Mouse (Mus musculus): ENCODE results near the gene Rhog. TPM values are rescaled to one million over a fixed set of nuclear protein-coding genes. Genes with fewer than 3 reads are reported as not detected.
A peak's percentile ranks its signal among the peaks of the same experiment; 100 is the strongest.

Rhog gene
- total RNA-seq, 2 experiments from 2014 or later = 44.7 to 208 TPM

DNA sequence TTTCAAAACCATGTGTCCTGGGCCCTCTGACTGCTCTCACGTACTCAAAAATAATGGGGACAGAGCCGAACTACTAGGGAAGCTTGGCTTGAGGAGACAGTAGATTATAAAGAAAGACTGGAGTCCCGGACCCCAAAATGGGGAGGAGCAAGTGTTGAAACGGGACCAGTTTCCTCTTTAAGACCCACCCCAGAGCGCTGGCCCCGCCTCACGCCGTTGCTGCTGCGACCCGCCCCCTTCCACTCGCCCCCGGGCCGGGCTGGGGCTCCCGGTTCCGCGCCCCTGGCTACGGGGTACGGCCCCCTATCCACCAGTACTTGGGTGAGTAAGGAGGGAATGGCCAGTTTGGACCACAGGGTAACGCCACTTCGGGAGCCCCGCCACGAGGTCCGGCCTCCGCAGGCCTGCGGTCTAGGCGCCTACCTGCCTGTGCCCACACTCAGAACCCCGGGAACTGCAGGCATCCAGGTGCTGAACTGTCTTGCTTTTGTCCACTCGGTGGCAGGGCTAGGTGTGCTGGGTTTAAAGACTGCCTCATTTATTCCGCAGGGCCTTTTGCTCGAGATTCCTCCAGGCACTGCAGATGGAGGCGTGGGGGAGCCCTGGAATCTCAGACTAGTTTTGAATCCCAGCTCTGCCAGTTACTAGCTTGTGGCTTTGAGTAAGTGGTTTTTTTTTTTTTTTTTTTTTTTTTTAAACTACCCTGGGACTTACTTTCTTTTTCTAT is 32.9 kb downstream of the Rhog start:
- peak; percentile 87 for ATAC-seq (replicated peaks; ENCODE audit: poor library complexity)

DNA sequence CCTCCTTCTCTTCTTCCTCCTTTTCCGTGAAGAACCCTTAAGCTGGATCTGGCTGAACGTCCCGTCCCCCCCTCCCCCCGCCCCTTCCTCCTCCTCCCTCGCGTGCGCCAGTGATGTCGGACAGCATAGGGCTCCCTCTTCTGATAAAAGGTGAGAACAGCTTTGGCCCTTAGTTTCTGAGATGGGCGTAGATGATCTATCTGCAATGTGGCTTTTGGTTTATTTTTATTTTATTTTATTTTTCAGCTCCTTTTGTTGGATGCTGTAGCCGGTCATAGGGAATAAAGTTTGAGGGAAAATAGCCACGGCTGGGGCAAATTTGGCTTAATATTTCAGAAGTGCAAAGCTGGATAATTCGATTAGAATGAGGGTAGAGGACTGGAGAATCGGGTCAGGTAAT is 33.5 kb downstream of the Rhog start:
- ATAC-seq (replicated peaks; ENCODE audit: poor library complexity) = peak; percentile 86

DNA sequence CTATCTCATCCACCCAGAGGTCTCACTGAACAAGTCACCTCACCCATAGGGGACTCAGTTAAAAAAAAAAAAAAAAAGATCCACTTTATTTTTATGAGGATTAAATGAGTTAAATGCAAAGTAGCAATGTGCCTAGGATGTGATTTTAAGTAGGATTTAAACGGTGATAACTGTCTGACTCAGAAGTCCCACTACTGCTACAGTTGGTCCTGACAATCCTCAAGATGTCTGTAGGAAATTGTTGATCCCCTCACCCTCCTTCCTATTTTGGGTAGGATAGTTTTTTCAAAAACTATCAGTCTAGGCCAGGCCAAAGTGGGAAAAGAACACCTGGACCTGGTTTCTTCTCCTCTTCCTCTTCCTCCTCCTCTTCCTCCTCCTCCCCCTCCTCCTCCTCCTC is 34.0 kb downstream of the Rhog start:
- ATAC-seq (replicated peaks; ENCODE audit: poor library complexity) = no peak

DNA sequence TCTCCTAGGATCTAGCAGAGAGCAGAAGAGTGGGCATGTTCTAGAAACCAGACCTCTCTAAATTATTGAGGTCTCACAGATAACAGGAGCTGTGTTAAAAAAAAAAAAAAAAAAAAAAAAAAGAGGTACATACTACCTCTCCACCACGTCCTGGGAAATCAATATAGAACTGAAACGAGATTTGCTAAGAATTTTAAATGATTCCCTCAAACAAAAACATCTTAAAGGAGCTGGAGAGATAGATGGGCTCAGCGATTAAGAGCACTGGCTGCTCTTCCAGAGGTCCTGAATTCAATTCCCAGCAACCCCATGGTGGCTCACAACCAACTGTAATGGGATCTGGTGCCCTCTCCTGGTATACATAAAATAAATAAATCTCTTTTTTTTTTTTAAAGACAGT is 44.8 kb downstream of the Rhog start:
- no peak for ATAC-seq (replicated peaks; ENCODE audit: poor library complexity)

DNA sequence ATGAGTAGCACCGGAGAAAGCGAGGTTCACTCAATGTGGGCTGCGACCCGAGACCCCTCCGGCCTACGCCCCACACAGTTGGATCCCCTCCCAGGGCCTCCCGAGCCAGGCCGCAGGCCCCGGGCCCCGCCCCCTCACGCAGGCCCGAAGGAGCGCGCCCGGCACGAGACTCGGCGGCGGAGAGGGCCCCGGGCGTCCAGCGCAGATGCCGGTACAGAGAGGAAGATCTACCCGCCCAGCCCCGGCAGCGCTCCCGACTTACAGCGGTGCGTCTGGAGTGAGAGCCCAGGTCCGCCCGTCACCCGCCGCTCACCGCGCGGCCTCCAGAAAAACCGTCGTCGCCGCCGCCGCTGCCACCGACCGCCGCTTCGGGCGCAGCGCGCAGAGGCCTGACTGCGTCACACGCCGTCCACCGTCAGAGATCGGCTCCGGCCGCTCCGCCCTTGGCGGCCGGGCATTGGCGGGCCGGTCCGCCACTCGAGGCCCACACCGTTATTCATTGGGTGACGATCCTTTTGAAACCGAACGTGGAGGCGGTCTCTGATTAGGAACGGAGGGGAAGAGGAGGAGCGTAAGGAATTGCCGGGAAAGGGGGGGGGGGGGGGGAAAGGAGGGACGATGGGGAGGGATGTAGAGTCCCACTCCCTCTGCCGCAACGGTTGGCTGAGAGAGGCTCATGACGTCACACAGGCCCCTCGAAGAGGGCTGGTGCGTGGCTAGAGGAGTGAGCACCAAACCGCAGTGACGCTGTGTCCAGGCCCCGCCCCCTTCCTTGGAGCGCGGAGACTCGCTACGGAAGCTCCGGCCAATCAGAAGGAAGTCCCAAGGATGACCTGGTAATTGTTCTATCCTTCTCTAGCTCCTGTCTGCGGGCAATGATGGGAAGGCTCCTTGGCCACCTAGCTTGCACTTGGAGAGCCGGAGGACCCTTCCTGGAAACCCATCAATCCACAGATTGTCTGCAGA is 45.8 kb downstream of the Rhog start, which contains the start of the genes Nup98 and Pgap2:
Nup98 (minus strand) TSS at position 421 of the 966 bp plus-strand sequence.
Pgap2 (plus strand) TSS at position 453 of the 966 bp plus-strand sequence.
- ATAC-seq (replicated peaks; ENCODE audit: poor library complexity) = peak; percentile 88

DNA sequence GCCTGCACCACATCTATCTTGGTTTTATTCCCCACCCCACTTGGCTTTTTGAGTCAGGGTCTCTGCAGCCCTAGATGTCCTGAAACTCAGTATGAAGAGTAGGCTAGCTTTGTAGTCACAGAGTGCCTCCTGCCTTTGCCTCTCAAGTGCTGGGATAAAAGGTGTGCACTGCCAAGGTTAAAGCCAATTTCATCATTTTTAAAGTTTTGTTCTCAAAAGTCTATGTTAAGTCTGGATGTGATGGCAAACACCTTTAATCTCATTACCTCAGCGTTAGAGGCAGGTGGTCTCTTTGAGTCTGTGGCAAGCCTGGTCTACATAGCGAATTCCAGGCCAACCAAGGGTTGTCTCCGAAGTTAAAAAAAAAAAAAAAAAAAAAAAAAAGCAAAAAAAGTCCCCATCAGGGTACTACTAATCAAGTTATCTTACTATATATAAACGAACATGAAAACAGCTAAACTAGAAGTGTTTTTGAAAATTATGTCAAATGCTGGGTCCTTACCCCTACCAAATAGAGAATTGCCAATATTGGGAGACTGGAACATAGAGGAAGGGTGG is 47.0 kb downstream of the Rhog start:
- ATAC-seq (replicated peaks; ENCODE audit: poor library complexity) = no peak

DNA sequence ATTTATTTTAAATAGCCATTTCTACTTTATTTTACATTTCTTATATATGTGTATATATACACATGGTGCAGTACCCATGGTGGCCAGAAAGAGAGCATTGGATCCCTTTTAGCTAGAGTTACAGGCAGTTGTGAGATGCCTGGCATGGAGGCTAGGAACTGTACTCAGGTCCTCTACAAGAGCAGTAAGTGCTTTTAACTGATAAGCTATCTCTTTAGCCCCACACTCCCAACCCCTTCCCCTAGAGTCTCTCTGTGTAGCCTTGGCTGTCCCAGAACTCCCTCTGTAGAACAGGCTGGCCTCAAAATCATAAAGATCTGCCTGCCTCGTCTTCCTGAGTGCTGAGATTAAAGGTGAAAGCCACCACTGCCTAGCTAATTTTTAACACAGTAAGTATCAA is 50.2 kb downstream of the Rhog start:
- peak; percentile 29 for ATAC-seq (replicated peaks; ENCODE audit: poor library complexity)

DNA sequence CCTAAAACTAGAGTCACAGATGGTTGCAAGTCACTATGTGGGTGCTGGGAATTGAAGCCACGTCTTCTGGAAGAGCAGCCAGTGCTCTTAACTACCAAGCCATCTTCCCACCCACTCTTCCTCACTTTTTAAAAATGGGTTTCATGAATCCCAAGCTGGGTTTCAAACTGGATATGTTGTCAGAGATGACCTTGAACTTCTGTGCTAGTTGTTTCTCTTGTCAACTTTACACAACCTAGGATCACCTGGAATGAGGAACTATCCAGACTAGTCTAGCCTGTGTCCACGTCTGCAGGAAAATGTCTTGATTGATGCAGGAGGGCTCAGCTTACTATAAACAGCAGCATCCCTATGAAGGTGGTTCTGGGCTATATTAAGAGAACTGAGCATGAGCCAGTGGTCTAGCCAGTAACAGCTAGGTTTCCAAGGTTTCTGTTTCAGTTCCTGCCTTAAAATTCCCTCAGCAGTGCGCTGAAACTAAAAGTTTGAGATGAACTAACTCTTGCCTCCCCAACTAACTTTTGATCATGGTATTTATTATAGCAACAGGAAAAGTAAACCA is 51.5 kb downstream of the Rhog start:
- peak; percentile 26; the same call in 1 of the 2 replicates for ATAC-seq (replicated peaks; ENCODE audit: poor library complexity)

DNA sequence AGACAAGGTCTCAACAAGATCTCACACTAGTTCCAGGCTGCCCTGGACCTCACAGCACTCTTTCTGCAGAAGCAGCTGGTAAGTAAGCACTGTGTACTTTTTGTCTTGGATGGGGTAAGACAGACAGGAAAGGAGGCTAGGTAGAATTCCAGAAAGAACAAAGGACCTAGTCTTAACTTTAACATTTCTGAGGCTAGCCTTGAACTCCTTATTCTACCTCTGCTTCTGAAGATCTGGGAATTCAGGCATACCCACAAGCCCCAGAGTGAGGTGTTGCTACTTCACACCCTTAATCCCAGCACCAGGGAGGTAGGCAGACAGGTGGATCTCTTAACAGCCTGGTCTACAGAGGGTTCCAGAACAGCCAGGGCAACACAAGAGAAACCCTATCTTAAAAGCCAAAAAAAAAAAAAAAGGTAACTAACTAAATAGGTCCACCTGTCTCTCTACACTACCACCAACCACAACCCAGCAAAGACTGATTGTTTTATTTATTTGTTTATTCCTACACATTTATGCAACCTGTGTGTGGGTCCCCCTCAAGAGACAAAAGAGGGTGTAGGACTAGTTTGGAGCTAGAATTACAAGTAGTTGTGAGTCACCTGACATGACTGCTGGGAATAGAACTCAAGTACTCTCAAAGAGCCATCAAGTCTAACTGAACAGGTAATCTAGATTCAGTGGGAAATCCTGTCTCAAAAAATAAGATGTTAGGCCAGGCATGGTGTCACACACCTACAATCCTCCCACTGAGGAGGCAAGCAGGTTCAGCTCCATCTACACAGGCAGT is 54.7 kb downstream of the Rhog start:
- no peak for ATAC-seq (replicated peaks; ENCODE audit: poor library complexity)

DNA sequence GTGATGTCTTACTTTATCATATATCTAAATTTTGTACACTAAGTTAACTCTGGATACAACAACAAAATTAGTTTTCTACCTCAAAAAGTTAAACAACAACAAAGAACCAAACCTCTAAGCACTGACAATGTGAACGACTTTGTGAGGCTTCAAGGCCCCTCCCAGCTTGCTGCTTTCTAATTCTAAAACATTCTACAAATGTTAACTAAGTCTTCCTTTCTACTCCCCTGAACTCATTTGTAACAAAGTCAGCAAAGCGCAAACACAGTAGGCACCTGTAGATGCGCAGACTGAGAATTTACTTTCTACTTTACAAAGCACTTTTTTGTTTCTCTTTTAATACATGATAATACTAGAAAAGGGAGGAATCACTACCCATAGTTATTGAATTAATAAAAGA is 55.3 kb downstream of the Rhog start:
- ATAC-seq (replicated peaks; ENCODE audit: poor library complexity) = no peak

DNA sequence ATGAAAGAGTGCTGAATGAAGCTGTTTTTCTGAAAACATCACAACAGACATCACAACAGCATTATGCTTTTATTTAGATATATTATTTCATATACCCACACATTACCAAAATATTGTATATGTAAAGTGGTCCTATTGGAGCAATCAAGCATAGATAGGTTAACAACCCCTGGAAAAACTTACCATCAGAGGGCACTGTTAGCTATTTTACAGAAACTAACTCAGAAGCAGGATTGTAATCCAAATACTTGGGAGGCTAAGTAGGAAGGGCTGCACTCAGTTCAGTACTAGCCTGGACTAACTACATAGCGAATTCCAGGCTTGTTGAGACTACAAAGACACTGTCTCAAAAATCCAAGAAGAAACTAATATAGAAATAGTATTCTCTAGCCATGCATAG is 63.5 kb downstream of the Rhog start:
- no peak; the same call in 1 of the 2 replicates for ATAC-seq (replicated peaks; ENCODE audit: poor library complexity)

Other genes starting within 250 kb of the Rhog start
- gene Il18bp, start 237.4 kb downstream of the Rhog start, total RNA-seq (2015) = 3.1 and 7.6 TPM in 2 replicates
- gene Il18bp, start 237.4 kb downstream of the Rhog start, total RNA-seq (2017) = 2.1 and 2.5 TPM in 2 replicates
- 11.3 and 12.2 TPM in 2 replicates for gene Rnf121, start 190.6 kb downstream of the Rhog start, total RNA-seq (2015)
- 7.1 and 12.7 TPM in 2 replicates for gene Rnf121, start 190.6 kb downstream of the Rhog start, total RNA-seq (2017)
- 17.6 and 19.7 TPM in 2 replicates for gene Xndc1, start 190.5 kb downstream of the Rhog start, total RNA-seq (2015)
- 28.4 and 30.3 TPM in 2 replicates for gene Xndc1, start 190.5 kb downstream of the Rhog start, total RNA-seq (2017)
- 0.57 and 0.85 TPM in 2 replicates for gene Xntrpc, start 190.3 kb downstream of the Rhog start, total RNA-seq (2015)
- 0.34 and 0.92 TPM in 2 replicates for gene Xntrpc, start 190.3 kb downstream of the Rhog start, total RNA-seq (2017)
- not detected in 2 replicates for gene Trpc2, start 172.9 kb downstream of the Rhog start, total RNA-seq (2015)
- gene Trpc2, start 172.9 kb downstream of the Rhog start, total RNA-seq (2017) = 0.24 TPM in 1 of 2 replicates, not detected in the other
- not detected in 2 replicates for gene Art1, start 154.3 kb downstream of the Rhog start, total RNA-seq (2015)
- gene Art1, start 154.3 kb downstream of the Rhog start, total RNA-seq (2017) = not detected in 2 replicates
- gene Art5, start 146.6 kb downstream of the Rhog start, total RNA-seq (2015) = 0.12 TPM in 1 of 2 replicates, not detected in the other
- gene Art5, start 146.6 kb downstream of the Rhog start, total RNA-seq (2017) = 0.17 and 0.20 TPM in 2 replicates
- not detected in 2 replicates for gene Chrna10, start 139.2 kb downstream of the Rhog start, total RNA-seq (2015)
- gene Chrna10, start 139.2 kb downstream of the Rhog start, total RNA-seq (2017) = not detected in 2 replicates
- 75.3 TPM in 2 replicates for gene Nup98, start 45.9 kb downstream of the Rhog start, total RNA-seq (2015)
- 41.3 and 46.1 TPM in 2 replicates for gene Nup98, start 45.9 kb downstream of the Rhog start, total RNA-seq (2017)
- gene Pgap2, start 45.8 kb downstream of the Rhog start, total RNA-seq (2015) = 71.9 and 80.7 TPM in 2 replicates
- 30.6 and 32.9 TPM in 2 replicates for gene Pgap2, start 45.8 kb downstream of the Rhog start, total RNA-seq (2017)
- gene Stim1, start 11.8 kb upstream of the Rhog start, total RNA-seq (2015) = 22.4 and 23.5 TPM in 2 replicates
- gene Stim1, start 11.8 kb upstream of the Rhog start, total RNA-seq (2017) = 33.5 and 36.4 TPM in 2 replicates
- gene Rrm1, start 185.6 kb upstream of the Rhog start, total RNA-seq (2015) = 245 and 255 TPM in 2 replicates
- 673 and 874 TPM in 2 replicates for gene Rrm1, start 185.6 kb upstream of the Rhog start, total RNA-seq (2017)
- gene Olfr543, start 225.6 kb upstream of the Rhog start, total RNA-seq (2015) = not detected in 2 replicates
- gene Olfr543, start 225.6 kb upstream of the Rhog start, total RNA-seq (2017) = not detected in 2 replicates
- gene Olfr544, start 232.3 kb upstream of the Rhog start, total RNA-seq (2015) = not detected in 2 replicates
- gene Olfr544, start 232.3 kb upstream of the Rhog start, total RNA-seq (2017) = not detected in 2 replicates
- not detected in 2 replicates for gene Olfr545, start 243.5 kb upstream of the Rhog start, total RNA-seq (2015)
- not detected in 2 replicates for gene Olfr545, start 243.5 kb upstream of the Rhog start, total RNA-seq (2017)